Mouse (Mus musculus): Measurements from ENCODE around the gene Dnmt1.

Dnmt1 gene

GRCm38 (mm10) chr9:20944697-20945370 is 14.9 kb downstream of the Dnmt1 start:
- DNase-seq (ENCODE audit: extremely low read depth, insufficient read length, low spot score) = peak; percentile 58

DNA sequence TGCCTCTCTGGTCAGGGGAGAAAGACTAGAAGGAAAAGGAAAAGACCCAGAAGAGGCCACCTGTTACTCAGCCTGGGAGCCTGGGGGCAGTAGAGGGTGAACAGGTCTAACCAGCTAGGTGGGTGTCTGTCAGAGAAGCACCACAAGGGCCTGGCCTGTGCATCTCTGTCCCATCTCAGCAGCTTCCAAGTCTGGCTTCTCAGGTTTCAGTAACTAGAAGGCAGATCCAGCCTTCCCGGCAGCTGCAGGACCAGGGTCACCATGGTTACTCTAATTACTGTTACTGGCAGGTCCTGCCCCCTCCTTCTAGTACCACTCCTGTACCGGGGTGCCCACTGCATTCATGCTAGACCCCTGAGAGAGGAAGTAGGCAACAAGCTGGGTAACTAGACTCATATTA is 15.8 kb downstream of the Dnmt1 start:
- no peak for DNase-seq (ENCODE audit: extremely low read depth, insufficient read length, low spot score)

GRCm38 (mm10) chr9:20943396-20943795 is 16.3 kb downstream of the Dnmt1 start:
- DNase-seq (ENCODE audit: extremely low read depth, insufficient read length, low spot score) = peak; percentile 74

- DNase-seq (ENCODE audit: extremely low read depth, insufficient read length, low spot score) = no peak
Observed at GRCm38 (mm10) chr9:20923258-20923657, 36.4 kb downstream of the Dnmt1 start.

GRCm38 (mm10) chr9:20916160-20916559 is 43.5 kb downstream of the Dnmt1 start:
- no peak for DNase-seq (ENCODE audit: extremely low read depth, insufficient read length, low spot score)

- no peak for DNase-seq (ENCODE audit: extremely low read depth, insufficient read length, low spot score)
Observed at GRCm38 (mm10) chr9:20909948-20910347, 49.7 kb downstream of the Dnmt1 start.

DNA sequence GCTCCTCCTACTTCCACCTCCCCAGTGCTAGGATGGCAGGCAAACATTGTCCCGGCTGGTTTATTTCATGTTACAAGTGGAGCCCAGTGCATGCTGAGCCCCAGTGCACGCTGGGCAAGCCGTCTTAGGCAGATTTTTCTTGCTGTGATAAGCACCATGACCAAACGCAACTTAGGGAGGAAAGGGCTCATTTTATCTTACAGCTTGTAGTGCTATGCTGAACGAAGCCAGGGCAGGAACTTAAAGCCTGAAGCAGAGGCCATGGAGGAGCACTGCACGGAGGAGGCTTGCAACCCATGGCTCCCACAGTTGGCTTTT is 57.6 kb downstream of the Dnmt1 start:
- DNase-seq (ENCODE audit: extremely low read depth, insufficient read length, low spot score) = no peak

DNA sequence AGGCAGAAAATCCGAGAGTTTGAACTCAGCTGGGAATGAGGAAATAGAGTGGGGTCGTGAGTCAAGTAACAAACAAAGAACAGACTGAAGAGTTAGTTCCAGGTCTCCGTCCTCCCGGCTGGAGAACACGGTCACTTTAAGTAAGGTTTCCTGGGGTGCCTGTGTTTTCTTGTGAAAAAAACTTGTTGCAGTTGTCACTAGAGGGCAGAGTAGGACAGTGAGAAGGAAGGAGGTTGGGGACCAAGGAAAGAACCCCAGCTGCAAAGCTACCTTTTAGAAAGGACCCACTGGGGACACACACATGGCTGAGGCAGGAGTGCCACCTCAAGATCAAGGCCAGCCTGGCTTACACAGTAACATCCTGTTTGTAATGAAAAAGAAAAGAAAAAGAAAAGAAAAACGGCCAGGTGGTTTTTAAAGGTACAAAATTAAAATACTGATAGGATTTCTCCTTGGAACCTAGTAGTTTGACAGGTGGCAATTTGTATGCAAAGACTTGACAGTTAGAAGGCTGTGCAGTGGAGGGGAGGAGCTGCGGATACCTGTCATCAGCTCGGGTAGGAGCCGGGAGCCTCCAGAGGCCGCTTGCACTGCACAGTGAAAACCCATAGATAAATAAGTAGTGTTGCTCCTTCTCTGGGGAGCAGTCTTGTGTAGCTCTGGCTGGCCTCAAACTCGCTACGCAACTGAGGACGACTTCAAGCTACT is 58.1 kb downstream of the Dnmt1 start:
- DNase-seq (ENCODE audit: extremely low read depth, insufficient read length, low spot score) = no peak

DNA sequence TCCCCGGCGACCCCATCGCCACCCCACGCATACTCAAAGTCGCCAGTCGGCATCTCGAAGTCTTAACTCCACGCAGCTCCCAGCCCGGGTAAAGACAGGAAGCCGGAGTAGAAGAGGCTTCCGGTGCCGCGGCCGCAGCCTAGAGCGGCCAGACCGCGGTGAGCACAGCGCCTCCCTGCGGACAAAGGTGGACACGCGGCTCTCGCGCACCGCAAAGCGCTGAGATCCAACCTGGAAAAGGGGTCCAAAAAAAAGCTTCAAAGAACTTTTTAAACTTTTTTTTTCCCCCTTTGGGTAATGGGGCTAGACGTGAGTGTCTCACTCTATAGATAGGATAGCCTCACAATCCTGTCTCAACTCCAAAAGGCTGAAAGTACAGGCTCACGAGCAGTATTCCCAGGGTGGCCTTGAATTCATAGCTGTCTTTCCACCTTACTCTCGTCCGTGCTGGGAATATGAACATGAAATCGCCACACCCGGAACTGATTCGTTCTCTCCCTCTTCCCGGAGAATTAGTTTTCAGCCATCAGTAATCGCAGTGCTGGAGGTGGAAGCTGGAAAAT is 61.1 kb downstream of the Dnmt1 start, which contains the start of gene Eif3g:
Gene Eif3g, minus strand, starts transcription at position 113 of the 563 bp plus-strand sequence.
- DNase-seq (ENCODE audit: extremely low read depth, insufficient read length, low spot score) = peak; percentile 85

- DNase-seq (ENCODE audit: extremely low read depth, insufficient read length, low spot score) = no peak
Observed at GRCm38 (mm10) chr9:20897736-20898510, 61.8 kb downstream of the Dnmt1 start.

- no peak for DNase-seq (ENCODE audit: extremely low read depth, insufficient read length, low spot score)
Observed at GRCm38 (mm10) chr9:20895382-20895781, 64.3 kb downstream of the Dnmt1 start.

- no peak for DNase-seq (ENCODE audit: extremely low read depth, insufficient read length, low spot score)
Observed at GRCm38 (mm10) chr9:20894629-20895028, 65.1 kb downstream of the Dnmt1 start.

- no peak for DNase-seq (ENCODE audit: extremely low read depth, insufficient read length, low spot score)
Observed at GRCm38 (mm10) chr9:20893590-20894343, 65.9 kb downstream of the Dnmt1 start.

GRCm38 (mm10) chr9:20893069-20893468 is 66.6 kb downstream of the Dnmt1 start:
- DNase-seq (ENCODE audit: extremely low read depth, insufficient read length, low spot score) = no peak

DNA sequence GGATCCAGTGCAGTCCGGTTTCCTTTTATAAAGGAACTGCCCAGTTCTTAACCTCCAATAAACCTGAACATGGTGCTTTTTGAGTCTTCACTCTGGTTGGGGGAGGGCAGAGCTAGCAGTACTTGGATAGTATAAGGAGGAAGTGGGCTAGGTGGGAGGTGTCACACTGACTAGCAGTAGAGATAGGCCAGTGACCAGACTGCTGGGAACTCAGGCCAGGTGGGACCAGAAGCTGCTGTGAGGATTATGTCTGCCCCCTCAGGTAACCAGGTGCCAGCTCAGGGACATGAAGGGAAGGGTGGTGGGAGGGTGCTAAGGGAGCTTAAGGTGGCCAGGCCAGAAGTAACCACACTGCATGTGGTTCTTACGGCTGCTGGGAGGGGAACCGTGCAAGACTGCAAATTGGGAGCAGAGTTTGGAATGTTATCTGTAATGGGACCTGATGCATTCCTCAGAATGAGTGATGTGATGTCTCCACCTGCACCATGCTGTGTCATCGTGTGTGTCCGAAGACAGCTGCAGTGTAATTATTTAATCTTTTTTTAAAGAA is 67.5 kb downstream of the Dnmt1 start:
- DNase-seq (ENCODE audit: extremely low read depth, insufficient read length, low spot score) = peak; percentile 32

DNA sequence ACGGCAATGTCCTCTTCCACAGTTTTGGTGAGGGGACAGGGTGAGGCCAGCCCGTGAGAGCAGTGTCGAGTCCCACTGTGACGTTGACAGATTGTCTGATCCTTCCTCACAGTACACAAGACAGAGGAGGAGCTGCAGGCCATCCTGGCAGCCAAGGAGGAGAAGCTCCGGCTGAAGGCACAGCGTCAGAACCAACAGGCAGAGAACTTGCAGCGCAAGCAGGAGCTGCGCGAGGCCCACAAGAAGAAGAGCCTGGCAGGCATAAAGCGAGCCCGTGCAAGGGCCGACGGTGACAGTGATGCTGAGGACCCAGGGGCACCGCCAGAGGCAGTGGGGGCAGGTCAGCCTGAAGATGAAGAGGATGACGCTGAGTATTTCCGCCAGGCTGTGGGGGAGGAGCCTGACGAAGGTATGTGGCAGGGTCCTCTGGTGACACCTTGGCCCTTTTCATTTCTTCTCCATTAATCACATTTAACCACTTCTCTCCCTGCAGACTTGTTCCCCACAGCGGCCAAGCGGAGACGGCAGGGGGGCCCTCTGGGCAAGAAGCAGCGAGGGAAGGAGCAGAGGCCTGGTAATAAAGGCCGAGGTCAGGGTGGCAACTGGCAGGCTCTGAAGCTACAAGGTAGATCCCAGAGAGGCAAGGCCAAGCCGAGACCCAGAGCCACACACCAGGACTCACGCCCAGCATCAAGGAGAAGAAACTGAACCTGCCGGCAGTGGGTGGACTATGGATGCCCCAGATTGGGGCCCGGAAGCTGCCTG is 68.2 kb downstream of the Dnmt1 start:
- DNase-seq (ENCODE audit: extremely low read depth, insufficient read length, low spot score) = no peak

DNA sequence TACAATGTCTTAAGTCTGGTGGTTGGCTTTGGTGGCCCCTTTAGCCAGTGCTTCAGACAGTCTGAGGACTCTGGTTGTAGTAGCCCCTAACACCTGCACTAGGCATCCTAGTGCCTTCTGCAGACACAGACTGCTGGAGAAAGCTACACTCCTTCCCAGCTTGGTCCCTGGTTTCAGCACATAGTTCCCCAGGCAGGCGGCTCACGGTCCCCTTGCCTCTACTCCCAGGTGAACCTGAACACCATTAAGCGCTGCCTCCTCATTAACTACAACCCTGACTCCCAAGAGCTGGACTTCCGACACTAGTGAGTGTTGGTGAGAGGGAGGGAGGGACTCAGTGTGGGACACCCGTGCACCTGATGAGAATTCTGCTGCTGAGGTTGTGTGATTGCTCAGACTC is 69.3 kb downstream of the Dnmt1 start:
- DNase-seq (ENCODE audit: extremely low read depth, insufficient read length, low spot score) = no peak

DNA sequence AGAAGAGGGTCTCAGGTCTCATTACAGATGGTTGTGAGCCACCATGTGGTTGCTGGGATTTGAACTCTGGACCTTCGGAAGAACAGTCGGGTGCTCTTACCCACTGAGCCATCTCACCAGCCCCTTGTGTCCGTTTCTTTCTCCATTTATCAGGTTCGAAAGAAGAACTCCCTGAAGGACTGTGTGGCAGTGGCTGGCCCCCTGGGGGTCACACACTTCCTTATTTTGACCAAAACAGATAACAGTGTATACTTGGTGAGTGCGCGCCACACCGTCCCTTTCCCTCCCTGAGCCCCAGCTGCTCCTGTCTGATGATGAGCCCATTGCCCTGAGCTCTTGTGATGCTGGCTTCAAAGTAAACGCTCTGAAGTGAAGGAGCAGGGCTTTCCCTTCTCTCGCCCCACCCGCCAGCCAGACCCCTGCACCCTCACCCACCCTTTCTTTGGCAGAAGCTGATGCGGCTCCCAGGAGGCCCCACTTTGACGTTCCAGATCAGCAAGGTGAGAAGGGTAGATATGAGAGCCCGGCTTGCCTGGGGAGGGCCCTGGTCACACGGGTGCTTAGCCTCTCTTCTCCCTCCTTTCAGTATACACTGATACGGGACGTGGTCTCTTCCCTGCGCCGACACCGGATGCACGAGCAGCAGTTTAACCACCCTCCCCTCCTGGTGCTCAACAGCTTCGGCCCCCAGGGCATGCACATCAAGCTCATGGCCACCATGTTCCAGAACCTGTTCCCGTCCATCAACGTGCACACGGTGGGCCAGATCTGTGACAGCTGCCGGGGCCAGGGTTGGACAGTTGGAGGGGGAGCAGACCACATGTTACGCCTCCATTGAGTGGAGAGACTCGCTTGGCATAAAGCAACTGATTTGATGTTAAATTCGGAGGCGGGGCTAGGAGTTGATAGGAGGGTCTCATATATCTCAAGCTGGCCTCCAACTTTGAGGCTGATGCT is 70.2 kb downstream of the Dnmt1 start:
- no peak for DNase-seq (ENCODE audit: extremely low read depth, insufficient read length, low spot score)

GRCm38 (mm10) chr9:20888386-20888765 is 71.3 kb downstream of the Dnmt1 start:
- DNase-seq (ENCODE audit: extremely low read depth, insufficient read length, low spot score) = no peak

Measured in 3134 (cell line).